ENCODE assay signal across 8 mouse cellular contexts in the genomic region with DNA sequence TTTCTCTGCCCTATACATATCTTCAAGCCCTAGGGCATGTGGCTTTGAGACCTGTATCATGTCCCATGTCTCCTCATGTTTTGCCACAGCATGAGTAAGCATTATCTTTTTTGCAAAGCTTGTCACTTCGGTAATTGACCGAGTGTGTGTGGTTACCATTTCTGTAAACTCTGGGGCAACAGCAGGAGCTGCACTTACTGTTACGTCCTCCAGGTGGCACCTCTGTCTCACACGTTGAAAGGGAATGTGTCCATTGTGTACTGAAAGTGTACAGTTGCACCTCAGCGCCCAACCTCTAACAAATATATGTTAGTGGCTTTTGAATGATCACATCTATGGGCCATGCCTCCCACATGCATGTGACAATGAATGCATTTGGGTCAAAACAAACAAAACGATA. TPM values are rescaled to one million over a fixed set of nuclear protein-coding genes. Genes with fewer than 3 reads are reported as not detected.
A peak's percentile ranks its signal among the peaks of the same experiment; 100 is the strongest.
DNase-seq lines count a peak whose midpoint lies in the region; ATAC-seq lines count a peak whose summit lies in the region.

No protein-coding gene starts in this region.

- no peak overlapping the region for H3K4me2 ChIP-seq in forebrain, embryonic 12.5 days
- H3K4me2 ChIP-seq in hindbrain, embryonic 13.5 days, result no peak overlapping the region

- H3K9ac ChIP-seq in forebrain, embryonic 12.5 days, result no peak overlapping the region
- H3K9ac ChIP-seq in hindbrain, embryonic 13.5 days, result no peak overlapping the region

- 0 out of 2 replicates have a peak, but pooled peaks have one; percentile 23 for ATAC-seq in forebrain, embryonic 12.5 days (ENCODE audit: low FRiP score)
- ATAC-seq in CD4-positive, CD25-positive, alpha-beta regulatory T cell, adult 4 months, result peak; percentile 77
- ATAC-seq in common myeloid progenitor, adult 5-6 weeks (replicated peaks; ENCODE audit: low read depth, poor library complexity, severe bottlenecking), result peak; percentile 94
- 0 out of 2 replicates have a peak, but pooled peaks have one; percentile 22 for ATAC-seq in hindbrain, embryonic 13.5 days (ENCODE audit: low FRiP score)

- no peak overlapping the region for H3K27ac ChIP-seq in forebrain, embryonic 12.5 days
- H3K27ac ChIP-seq in forebrain, embryonic 10.5 days, result no peak overlapping the region
- no peak overlapping the region for H3K27ac ChIP-seq in hindbrain, embryonic 13.5 days
- H3K27ac ChIP-seq in midbrain, embryonic 10.5 days (replicated peaks), result no peak overlapping the region

- no peaks in the 10 kb centered on the region for H3K36me3 ChIP-seq in forebrain, embryonic 12.5 days (replicated peaks)
- no peaks in the 10 kb centered on the region for H3K36me3 ChIP-seq in forebrain, embryonic 10.5 days (replicated peaks)
- H3K36me3 ChIP-seq in hindbrain, embryonic 13.5 days, result no peaks in the 10 kb centered on the region
- no peaks in the 10 kb centered on the region for H3K36me3 ChIP-seq in midbrain, embryonic 10.5 days

- no peak overlapping the region for H3K4me3 ChIP-seq in forebrain, embryonic 12.5 days (replicated peaks)
- no peak overlapping the region for H3K4me3 ChIP-seq in forebrain, embryonic 10.5 days
- H3K4me3 ChIP-seq in hindbrain, embryonic 13.5 days, result no peak overlapping the region
- H3K4me3 ChIP-seq in midbrain, embryonic 10.5 days, result no peak overlapping the region

- WGBS in forebrain, embryonic 12.5 days, result 44% methylated on average over 6 of the region's 6 CpGs
- 51% methylated on average over 6 of the region's 6 CpGs for WGBS in forebrain, embryonic 10.5 days
- 44% methylated on average over 6 of the region's 6 CpGs for WGBS in hindbrain, embryonic 13.5 days
- 44% methylated on average over 6 of the region's 6 CpGs for WGBS in midbrain, embryonic 10.5 days

- H3K4me1 ChIP-seq in forebrain, embryonic 12.5 days, result no peaks in the 10 kb centered on the region
- no peaks in the 10 kb centered on the region for H3K4me1 ChIP-seq in forebrain, embryonic 10.5 days
- H3K4me1 ChIP-seq in hindbrain, embryonic 13.5 days (replicated peaks), result no peaks in the 10 kb centered on the region
- H3K4me1 ChIP-seq in midbrain, embryonic 10.5 days, result no peaks in the 10 kb centered on the region

- no peaks in the 10 kb centered on the region for H3K27me3 ChIP-seq in forebrain, embryonic 12.5 days
- peaks cover 7% of the 10 kb centered on the region; the same call in 1 of the 2 replicates for H3K27me3 ChIP-seq in forebrain, embryonic 10.5 days (ENCODE audit: poor library complexity, severe bottlenecking)
- no peaks in the 10 kb centered on the region for H3K27me3 ChIP-seq in hindbrain, embryonic 13.5 days
- peaks cover 7% of the 10 kb centered on the region; the same call in 1 of the 2 replicates for H3K27me3 ChIP-seq in midbrain, embryonic 10.5 days (ENCODE audit: low read depth, poor library complexity, severe bottlenecking)

- no peaks in the 10 kb centered on the region for H3K9me3 ChIP-seq in forebrain, embryonic 12.5 days
- H3K9me3 ChIP-seq in forebrain, embryonic 10.5 days, result no peaks in the 10 kb centered on the region
- no peaks in the 10 kb centered on the region for H3K9me3 ChIP-seq in hindbrain, embryonic 13.5 days
- no peaks in the 10 kb centered on the region for H3K9me3 ChIP-seq in midbrain, embryonic 10.5 days (replicated peaks)

- no peak for DNase-seq in forebrain, embryonic 10.5 days (ENCODE audit: extremely low spot score, low spot score)
- peak; percentile 55 to 66 for DNase-seq in left cerebral cortex, adult 18-20 months (ENCODE audit: low spot score in 2 of 2)
- DNase-seq in midbrain, embryonic 10.5 days (ENCODE audit: low spot score), result peak; percentile 24
- DNase-seq in testis, postnatal 10 days (ENCODE audit: low spot score), result peak; percentile 71

RNA-seq across cellular contexts. Expression of a gene that starts 20.8 kb away (rescaled TPM):
- polyA plus RNA-seq in forebrain, embryonic 12.5 days (2016; fragmentation: Nextera tagmentation; extraction: Ambion mirVana), result 44.2 and 44.9 TPM in 2 replicates
- 39.1 and 39.8 TPM in 2 replicates for polyA plus RNA-seq in forebrain, embryonic 10.5 days (2016; fragmentation: Nextera tagmentation; extraction: Ambion mirVana)
- 10 to 100 TPM; 24.9 to 38.3 TPM for polyA plus RNA-seq in CD4-positive, CD25-positive, alpha-beta regulatory T cell, adult 4 months (2017; shearing (Covaris generic))
- total RNA-seq in common myeloid progenitor, adult 5-6 weeks (2017), result 34.5 and 42.6 TPM in 2 replicates
- 37.6 and 39.0 TPM in 2 replicates for polyA plus RNA-seq in hindbrain, embryonic 13.5 days (2015; fragmentation: Nextera tagmentation; extraction: Ambion mirVana)
- 10 to 100 TPM; 11.1 to 11.9 TPM for total RNA-seq in left cerebral cortex, adult 18-20 months (2021)
- polyA plus RNA-seq in midbrain, embryonic 10.5 days (2016; fragmentation: Nextera tagmentation; extraction: Ambion mirVana), result 35.5 and 38.4 TPM in 2 replicates

RNA-seq across cellular contexts. Expression of a gene that starts 20.9 kb away (rescaled TPM):
- 465 and 477 TPM in 2 replicates for polyA plus RNA-seq in forebrain, embryonic 12.5 days (2016; fragmentation: Nextera tagmentation; extraction: Ambion mirVana)
- polyA plus RNA-seq in forebrain, embryonic 10.5 days (2016; fragmentation: Nextera tagmentation; extraction: Ambion mirVana), result 502 and 503 TPM in 2 replicates
- polyA plus RNA-seq in CD4-positive, CD25-positive, alpha-beta regulatory T cell, adult 4 months (2017; shearing (Covaris generic)), result 100 to 1,000 TPM; 553 to 566 TPM
- 446 and 456 TPM in 2 replicates for total RNA-seq in common myeloid progenitor, adult 5-6 weeks (2017)
- polyA plus RNA-seq in hindbrain, embryonic 13.5 days (2015; fragmentation: Nextera tagmentation; extraction: Ambion mirVana), result 529 and 549 TPM in 2 replicates
- 100 to 1,000 TPM; 251 to 268 TPM for total RNA-seq in left cerebral cortex, adult 18-20 months (2021)
- 487 and 502 TPM in 2 replicates for polyA plus RNA-seq in midbrain, embryonic 10.5 days (2016; fragmentation: Nextera tagmentation; extraction: Ambion mirVana)

RNA-seq across cellular contexts. Expression of a gene that starts 30.0 kb away (rescaled TPM):
- polyA plus RNA-seq in forebrain, embryonic 12.5 days (2016; fragmentation: Nextera tagmentation; extraction: Ambion mirVana), result 0.18 and 0.28 TPM in 2 replicates
- 0.04 and 0.10 TPM in 2 replicates for polyA plus RNA-seq in forebrain, embryonic 10.5 days (2016; fragmentation: Nextera tagmentation; extraction: Ambion mirVana)
- not detected for polyA plus RNA-seq in CD4-positive, CD25-positive, alpha-beta regulatory T cell, adult 4 months (2017; shearing (Covaris generic))
- not detected in 2 replicates for total RNA-seq in common myeloid progenitor, adult 5-6 weeks (2017)
- polyA plus RNA-seq in hindbrain, embryonic 13.5 days (2015; fragmentation: Nextera tagmentation; extraction: Ambion mirVana), result 1.5 and 1.7 TPM in 2 replicates
- 1 to 10 TPM; 1.2 to 2.7 TPM for total RNA-seq in left cerebral cortex, adult 18-20 months (2021)
- 0.06 TPM in 1 of 2 replicates, not detected in the other for polyA plus RNA-seq in midbrain, embryonic 10.5 days (2016; fragmentation: Nextera tagmentation; extraction: Ambion mirVana)

RNA-seq across cellular contexts. Expression of a gene that starts 52.2 kb away (rescaled TPM):
- polyA plus RNA-seq in forebrain, embryonic 12.5 days (2016; fragmentation: Nextera tagmentation; extraction: Ambion mirVana), result 2.6 and 3.4 TPM in 2 replicates
- 3.5 and 4.2 TPM in 2 replicates for polyA plus RNA-seq in forebrain, embryonic 10.5 days (2016; fragmentation: Nextera tagmentation; extraction: Ambion mirVana)
- polyA plus RNA-seq in CD4-positive, CD25-positive, alpha-beta regulatory T cell, adult 4 months (2017; shearing (Covaris generic)), result 10 to 100 TPM; 12.7 to 16.9 TPM
- total RNA-seq in common myeloid progenitor, adult 5-6 weeks (2017), result 17.2 and 19.9 TPM in 2 replicates
- polyA plus RNA-seq in hindbrain, embryonic 13.5 days (2015; fragmentation: Nextera tagmentation; extraction: Ambion mirVana), result 7.2 and 7.6 TPM in 2 replicates
- total RNA-seq in left cerebral cortex, adult 18-20 months (2021), result 10 to 100 TPM; 10.8 to 12.8 TPM
- polyA plus RNA-seq in midbrain, embryonic 10.5 days (2016; fragmentation: Nextera tagmentation; extraction: Ambion mirVana), result 6.3 and 6.5 TPM in 2 replicates

RNA-seq across cellular contexts. Expression of a gene that starts 52.8 kb away (rescaled TPM):
- polyA plus RNA-seq in forebrain, embryonic 12.5 days (2016; fragmentation: Nextera tagmentation; extraction: Ambion mirVana), result 17.3 and 18.4 TPM in 2 replicates
- 15.7 and 16.7 TPM in 2 replicates for polyA plus RNA-seq in forebrain, embryonic 10.5 days (2016; fragmentation: Nextera tagmentation; extraction: Ambion mirVana)
- polyA plus RNA-seq in CD4-positive, CD25-positive, alpha-beta regulatory T cell, adult 4 months (2017; shearing (Covaris generic)), result 10 to 100 TPM; 16.5 to 17.0 TPM
- total RNA-seq in common myeloid progenitor, adult 5-6 weeks (2017), result 11.7 and 13.8 TPM in 2 replicates
- polyA plus RNA-seq in hindbrain, embryonic 13.5 days (2015; fragmentation: Nextera tagmentation; extraction: Ambion mirVana), result 15.0 and 16.6 TPM in 2 replicates
- total RNA-seq in left cerebral cortex, adult 18-20 months (2021), result 10 to 100 TPM; 14.3 to 17.1 TPM
- 15.4 and 16.7 TPM in 2 replicates for polyA plus RNA-seq in midbrain, embryonic 10.5 days (2016; fragmentation: Nextera tagmentation; extraction: Ambion mirVana)

Comparison
In these comparisons a context has a peak if more than half of its experiments do, and no peak if none do; other contexts are left out.
1. ATAC-seq: peak in every context shown above with its lines; median percentile 94 in common myeloid progenitor, adult 5-6 weeks; 77 in CD4-positive, CD25-positive, alpha-beta regulatory T cell, adult 4 months; 23 in forebrain, embryonic 12.5 days; 22 in hindbrain, embryonic 13.5 days.